Mouse (Mus musculus) heart, postnatal 0 days (tissue): Measurements from ENCODE around the gene Gpatch4. TPM values are rescaled to one million over a fixed set of nuclear protein-coding genes. Genes with fewer than 3 reads are reported as not detected.
A peak's percentile ranks its signal among the peaks of the same experiment; 100 is the strongest.

Source experiments
- ATAC-seq: fragments of 200-750 bp; cut with Nextera tagmentation; 2 replicates; pipeline ENCODE4 v1.8.0; 2017; ENCODE audit warnings: low read depth, moderate number of reproducible peaks, moderate library complexity; ENCODE audit not compliant: insufficient read depth
- DNase-seq: peaks from one replicate; pipeline ENCODE4 v3.0.0-alpha.2; 2016; ENCODE audit warnings: low spot score
- H3K27ac ChIP-seq: fragments of 300-500 bp; sonication (generic); 2 replicates; pipeline ENCODE4 v1.5.1; 2014; ENCODE audit warnings: low read depth, mild to moderate bottlenecking
- H3K27me3 ChIP-seq: fragments of 300-500 bp; sonication (generic); 2 replicates; pipeline ENCODE4 v1.6.1; 2014; ENCODE audit warnings: low read length, mixed read lengths; ENCODE audit not compliant: control insufficient read depth, insufficient read depth
- H3K36me3 ChIP-seq: fragments of 300-500 bp; sonication (generic); replicated peaks from 2 replicates; pipeline ENCODE4 v1.6.1; 2014; ENCODE audit warnings: low read length, mixed read lengths; ENCODE audit not compliant: control insufficient read depth, insufficient read depth
- H3K4me1 ChIP-seq: fragments of 300-500 bp; sonication (generic); 2 replicates; pipeline ENCODE4 v1.6.1; 2014; ENCODE audit warnings: antibody characterized with exemption; ENCODE audit not compliant: control insufficient read depth, insufficient read depth
- H3K4me2 ChIP-seq: fragments of 300-500 bp; sonication (generic); 2 replicates; pipeline ENCODE4 v1.6.1; 2014; ENCODE audit warnings: low read depth, mild to moderate bottlenecking, low read length, moderate library complexity
- H3K4me3 ChIP-seq: fragments of 300-500 bp; sonication (generic); 2 replicates; pipeline ENCODE4 v1.5.1; 2014; ENCODE audit warnings: low read depth, low read length
- H3K9ac ChIP-seq: fragments of 300-500 bp; sonication (generic); replicated peaks from 2 replicates; pipeline ENCODE4 v1.6.1; 2014; ENCODE audit warnings: low read depth, low read length, mixed read lengths
- H3K9me3 ChIP-seq: fragments of 300-500 bp; sonication (generic); replicated peaks from 2 replicates; pipeline ENCODE4 v1.6.1; 2016; ENCODE audit warnings: low read length; ENCODE audit not compliant: control insufficient read depth
- CTCF ChIP-seq: IDR thresholded peaks from 2 replicates; pipeline ENCODE4 v1.5.1; 2016; ENCODE audit warnings: antibody characterized with exemption, control low read depth, low read depth
- EP300 ChIP-seq: IDR thresholded peaks from 2 replicates; pipeline ENCODE4 v1.6.1; 2016; ENCODE audit warnings: antibody characterized with exemption, low read depth
- WGBS: fragments of 180-500 bp; shearing (Covaris S2); extraction: QIAGEN DNeasy Blood & Tissue Kit; methylation state at CpG from one replicate; pipeline ENCODE4 v1.1.7; 2014; 5-methylcytosine and 5-hydroxymethylcytosine counted together
- polyA plus RNA-seq: library from polyadenylated mRNA; unstranded; fragments of >200 nt; fragmentation: Nextera tagmentation; extraction: Ambion mirVana; gene quantifications from 2 replicates; pipeline ENCODE4 v1.2.1, GENCODE M21; 2015
- total RNA-seq: library from RNA; depleted of rRNA; stranded (reverse); fragments of >200 nt; gene quantifications from 2 replicates; pipeline ENCODE4 v1.2.3, GENCODE M21; 2014; ENCODE audit warnings: low replicate concordance

The Gpatch4 gene
- total and polyA plus RNA-seq, 2 experiments from 2014 or later: 1.2 to 11.6 TPM

DNA sequence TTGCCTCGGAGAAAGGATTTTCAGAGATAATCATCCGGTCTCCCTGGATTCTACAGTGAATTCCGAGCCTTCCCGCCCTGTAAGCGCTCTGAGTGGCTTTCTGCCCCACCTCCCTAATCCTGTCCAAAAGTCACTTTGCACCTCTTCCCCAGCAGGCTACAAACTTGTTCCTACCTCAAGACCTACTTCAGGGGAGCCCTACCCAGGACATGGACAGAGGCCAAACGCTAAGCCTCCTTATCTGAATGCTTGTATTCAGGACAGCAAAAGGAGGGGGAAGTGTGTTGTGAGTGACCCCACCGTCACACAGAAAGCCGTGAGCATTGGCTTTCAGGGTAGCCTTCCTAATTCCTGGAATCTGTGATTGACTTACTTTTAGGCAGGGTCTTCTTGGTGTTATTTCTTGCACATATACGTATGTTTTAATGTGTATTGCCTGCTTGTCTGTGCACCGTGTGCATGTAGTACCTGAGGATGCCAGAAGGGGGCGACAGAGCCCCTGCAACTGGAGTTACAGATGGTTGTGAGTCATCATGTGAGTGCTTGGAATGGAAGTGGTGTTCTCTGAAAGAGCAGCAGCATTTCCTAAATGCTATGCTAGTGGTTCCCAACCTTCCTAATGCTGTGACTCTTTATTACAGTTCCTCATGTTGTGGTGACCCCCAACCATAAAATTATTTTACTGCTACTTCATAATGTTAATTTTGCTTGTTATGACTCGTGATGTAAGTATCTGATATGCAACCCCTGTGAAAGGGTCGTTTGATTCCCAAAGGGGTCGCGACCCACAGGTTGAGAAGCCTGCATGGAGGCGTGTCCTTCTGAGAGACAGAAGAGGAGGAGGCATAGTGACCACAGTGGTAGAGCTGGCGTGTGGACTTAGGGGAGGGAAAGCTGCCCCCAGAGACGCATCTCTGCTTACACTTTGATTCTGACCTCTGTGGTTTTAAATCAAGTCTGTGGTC lies 36.8 kb upstream of the Gpatch4 start:
- no peak for DNase-seq
- no peak overlapping the region for H3K4me3 ChIP-seq
- H3K9me3 ChIP-seq: no peaks in the 10 kb centered on the region
- 63% methylated on average over 18 of the region's 18 CpGs for WGBS
- H3K36me3 ChIP-seq: no peaks in the 10 kb centered on the region
- ATAC-seq: no peak
- peaks cover 27% of the 10 kb centered on the region for H3K27me3 ChIP-seq
- no peak overlapping the region for H3K4me2 ChIP-seq
- peaks cover 17% of the 10 kb centered on the region for H3K4me1 ChIP-seq
- TF ChIP-seq EP300: no peak
- TF ChIP-seq CTCF: peak; percentile 46
- H3K27ac ChIP-seq: no peak overlapping the region
- H3K9ac ChIP-seq: no peak overlapping the region

DNA sequence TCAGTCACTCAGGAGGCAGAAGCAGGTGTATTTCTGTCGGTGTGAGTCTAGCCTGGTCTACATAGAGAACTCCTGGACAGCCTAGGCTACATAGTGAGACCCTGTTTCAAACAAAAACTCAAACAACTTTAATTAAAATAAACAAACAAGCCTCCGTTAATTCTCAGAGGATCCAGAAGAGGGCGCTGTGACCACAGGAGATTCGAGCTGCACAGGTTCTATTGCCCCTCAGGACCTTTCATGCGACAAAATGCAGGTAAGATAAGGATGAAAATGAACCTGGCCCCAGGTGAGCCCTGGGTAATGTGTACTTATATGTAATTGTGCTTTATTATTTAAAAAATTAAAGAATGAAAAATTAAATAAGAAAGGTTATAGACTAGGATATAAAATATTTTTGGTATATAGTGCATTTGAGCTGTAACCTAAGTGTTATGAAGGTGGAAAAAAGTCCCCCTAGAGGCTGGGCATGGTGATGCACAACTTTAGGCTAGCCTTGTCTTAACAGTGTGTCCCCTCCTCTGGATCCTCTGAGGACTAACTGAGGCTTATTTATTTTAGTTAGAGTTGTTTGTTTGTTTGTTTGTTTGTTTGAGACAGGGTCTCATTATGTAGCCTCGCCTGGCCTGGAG lies 32.2 kb upstream of the Gpatch4 start:
- DNase-seq (no peak), ATAC-seq (no peak)
- Histone ChIP-seq H3K36me3 (no peaks in the 10 kb centered on the region), H3K27ac (no peak overlapping the region), H3K4me1 (peaks cover 10% of the 10 kb centered on the region), H3K4me3 (no peak overlapping the region), H3K4me2 (no peak overlapping the region), H3K9me3 (no peaks in the 10 kb centered on the region), H3K9ac (no peak overlapping the region), H3K27me3 (0 out of 2 replicates have a peak, but pooled peaks cover 2% of the 10 kb centered on the region)
- WGBS: 9% methylated on average over 6 of the region's 6 CpGs
- no peak for TF ChIP-seq EP300
- TF ChIP-seq CTCF: peak; percentile 50

DNA sequence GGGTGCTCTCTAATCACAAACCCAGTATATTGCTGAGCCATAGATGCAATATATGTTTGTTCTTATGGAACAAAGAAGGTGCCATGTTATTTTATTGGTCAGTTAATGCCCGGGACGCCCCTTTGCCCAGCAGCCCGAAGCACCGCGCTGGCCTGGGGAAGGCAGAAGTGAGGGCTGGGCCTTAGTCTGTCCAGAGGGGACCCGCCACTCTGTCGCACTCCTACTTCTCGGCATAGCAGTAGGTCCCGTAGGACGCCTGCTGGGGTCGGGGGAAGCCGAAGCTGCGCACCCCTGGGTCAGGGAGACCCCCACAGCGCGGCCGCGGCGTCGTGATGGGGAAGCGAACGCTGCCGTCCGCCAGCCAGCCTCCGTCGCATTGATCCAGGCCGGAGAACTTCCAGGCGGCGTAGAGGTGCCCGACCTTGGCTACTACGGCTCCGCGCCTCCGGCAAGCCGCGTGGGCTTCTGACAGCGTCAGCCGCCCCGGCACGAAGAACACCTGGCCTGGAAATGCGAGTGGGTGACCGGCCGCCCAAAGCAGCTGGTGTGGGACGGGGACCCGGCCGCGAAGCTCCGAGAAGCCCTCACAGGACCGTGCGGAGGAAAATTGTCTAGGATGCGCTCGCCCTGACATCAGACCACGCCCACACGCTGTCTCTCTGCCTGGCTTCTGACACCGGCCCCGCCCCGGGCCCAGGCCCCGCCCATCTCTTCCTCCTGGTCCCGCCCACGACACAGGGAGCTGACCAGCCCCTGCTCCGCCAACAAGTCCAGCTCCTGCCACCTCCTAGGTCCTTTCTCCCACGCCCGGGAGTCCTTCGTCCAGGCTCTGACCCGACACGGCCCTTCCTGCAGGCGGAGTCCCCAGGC lies 20.4 kb upstream of the Gpatch4 start:
- WGBS: 3% methylated on average over 66 of the region's 66 CpGs
- H3K9ac ChIP-seq: no peak overlapping the region
- peaks cover 70% of the 10 kb centered on the region for H3K27me3 ChIP-seq
- peak overlapping the region; percentile 48 for H3K4me3 ChIP-seq
- TF ChIP-seq EP300: no peak
- TF ChIP-seq CTCF: no peak
- ATAC-seq (peak; percentile 90), DNase-seq (peak; percentile 64)
- peak overlapping the region; percentile 81 for H3K4me2 ChIP-seq
- no peaks in the 10 kb centered on the region for H3K36me3 ChIP-seq
- H3K9me3 ChIP-seq: no peaks in the 10 kb centered on the region
- H3K27ac ChIP-seq: no peak overlapping the region
- peaks cover 6% of the 10 kb centered on the region for H3K4me1 ChIP-seq

DNA sequence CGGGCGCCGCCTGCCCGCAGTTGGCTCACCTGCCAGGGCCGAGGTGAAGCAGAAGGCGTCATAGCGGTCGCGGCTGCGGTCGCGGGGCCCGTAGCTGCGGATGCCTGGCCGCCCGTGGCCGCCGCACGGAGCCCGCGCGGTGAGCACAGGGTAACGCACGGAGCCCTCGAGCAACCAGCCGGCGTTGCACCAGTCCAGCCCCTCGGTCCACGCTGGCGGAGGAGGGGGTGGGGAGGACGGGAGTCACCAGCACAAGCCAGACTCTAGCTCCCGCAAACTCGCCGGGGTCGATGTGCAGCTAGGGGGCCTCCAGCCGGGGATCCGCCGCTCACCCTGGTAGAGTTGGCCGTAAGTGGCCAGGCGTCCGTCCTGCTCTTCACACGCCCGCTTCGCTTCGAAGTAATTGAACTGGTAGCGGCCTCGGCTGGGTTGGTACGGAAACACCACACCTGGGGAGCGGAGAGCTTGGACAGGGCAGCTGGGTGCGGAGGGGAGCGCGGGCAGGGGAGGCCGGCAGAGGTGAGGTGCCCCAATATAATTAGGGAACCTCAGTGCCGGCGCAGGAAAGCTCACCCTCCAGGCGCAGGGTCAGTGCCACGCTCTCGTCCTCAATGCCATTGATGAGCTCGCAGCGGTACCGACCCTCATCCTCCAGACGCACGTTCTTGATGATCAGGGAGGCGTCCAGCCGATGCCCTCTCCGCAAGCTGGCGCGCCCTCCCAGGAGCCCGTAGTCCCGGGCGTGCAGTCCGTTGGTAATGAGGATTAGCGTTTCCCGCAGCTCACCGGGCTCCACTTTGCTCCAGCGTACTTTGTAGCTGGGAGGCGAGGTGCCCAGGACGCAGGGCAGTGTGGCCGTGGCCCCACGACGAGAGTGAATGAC lies 19.5 kb upstream of the Gpatch4 start:
- Histone ChIP-seq H3K27ac (no peak overlapping the region), H3K4me2 (peak overlapping the region; percentile 81), H3K27me3 (peaks cover 70% of the 10 kb centered on the region), H3K9me3 (0 out of 2 replicates have a peak, but pooled peaks cover 7% of the 10 kb centered on the region), H3K4me1 (peaks cover 6% of the 10 kb centered on the region), H3K4me3 (peak overlapping the region; percentile 48), H3K9ac (no peak overlapping the region), H3K36me3 (no peaks in the 10 kb centered on the region)
- ATAC-seq: peak; percentile 45
- under 1% methylated on average over 78 of the region's 81 CpGs for WGBS
- DNase-seq: no peak
- TF ChIP-seq EP300 (no peak), CTCF (no peak)
